Mouse (Mus musculus) neural tube, embryonic 13.5 days (tissue): Measurements from ENCODE around the gene Mapk12. TPM values are rescaled to one million over a fixed set of nuclear protein-coding genes. Genes with fewer than 3 reads are reported as not detected.

Experiments
- ATAC-seq: fragments of 200-750 bp; cut with Nextera tagmentation; 2 replicates; pipeline ENCODE4 v1.8.0; 2017; ENCODE audit warnings: low read depth, mild to moderate bottlenecking, moderate TSS enrichment, moderate library complexity
- H3K27ac ChIP-seq: fragments of 300-500 bp; sonication (generic); replicated peaks from 2 replicates; pipeline ENCODE4 v1.5.1; 2015; ENCODE audit warnings: moderate library complexity, mild to moderate bottlenecking, inconsistent platforms
- H3K27me3 ChIP-seq: fragments of 300-500 bp; sonication (generic); 2 replicates; pipeline ENCODE4 v1.6.1; 2015; ENCODE audit warnings: mild to moderate bottlenecking, inconsistent platforms
- H3K36me3 ChIP-seq: fragments of 300-500 bp; sonication (generic); 2 replicates; pipeline ENCODE4 v1.6.1; 2015; ENCODE audit warnings: mild to moderate bottlenecking, inconsistent platforms
- H3K4me1 ChIP-seq: fragments of 300-500 bp; sonication (generic); replicated peaks from 2 replicates; pipeline ENCODE4 v1.6.1; 2015; ENCODE audit warnings: inconsistent platforms
- H3K4me2 ChIP-seq: fragments of 300-500 bp; sonication (generic); 2 replicates; pipeline ENCODE4 v1.6.1; 2015; ENCODE audit warnings: inconsistent platforms, mild to moderate bottlenecking, moderate library complexity
- H3K4me3 ChIP-seq: fragments of 300-500 bp; sonication (generic); 2 replicates; pipeline ENCODE4 v1.5.1; 2015; ENCODE audit warnings: mild to moderate bottlenecking, inconsistent platforms
- H3K9ac ChIP-seq: fragments of 300-500 bp; sonication (generic); 2 replicates; pipeline ENCODE4 v1.6.1; 2015; ENCODE audit warnings: moderate library complexity, mild to moderate bottlenecking, inconsistent platforms
- H3K9me3 ChIP-seq: fragments of 300-500 bp; sonication (generic); 2 replicates; pipeline ENCODE4 v1.6.1; 2016; ENCODE audit warnings: inconsistent platforms
- WGBS: fragments of 180-500 bp; shearing (Covaris S2); methylation state at CpG from one replicate; pipeline ENCODE4 v1.1.7; 2015; 5-methylcytosine and 5-hydroxymethylcytosine counted together
- polyA plus RNA-seq: library from polyadenylated mRNA; unstranded; fragments of >200 nt; fragmentation: Nextera tagmentation; extraction: Ambion mirVana; gene quantifications from 2 replicates; pipeline ENCODE4 v1.2.1, GENCODE M21; 2015

Gene Mapk12
- polyA plus RNA-seq, result 6.7 and 7.0 TPM in 2 replicates

DNA sequence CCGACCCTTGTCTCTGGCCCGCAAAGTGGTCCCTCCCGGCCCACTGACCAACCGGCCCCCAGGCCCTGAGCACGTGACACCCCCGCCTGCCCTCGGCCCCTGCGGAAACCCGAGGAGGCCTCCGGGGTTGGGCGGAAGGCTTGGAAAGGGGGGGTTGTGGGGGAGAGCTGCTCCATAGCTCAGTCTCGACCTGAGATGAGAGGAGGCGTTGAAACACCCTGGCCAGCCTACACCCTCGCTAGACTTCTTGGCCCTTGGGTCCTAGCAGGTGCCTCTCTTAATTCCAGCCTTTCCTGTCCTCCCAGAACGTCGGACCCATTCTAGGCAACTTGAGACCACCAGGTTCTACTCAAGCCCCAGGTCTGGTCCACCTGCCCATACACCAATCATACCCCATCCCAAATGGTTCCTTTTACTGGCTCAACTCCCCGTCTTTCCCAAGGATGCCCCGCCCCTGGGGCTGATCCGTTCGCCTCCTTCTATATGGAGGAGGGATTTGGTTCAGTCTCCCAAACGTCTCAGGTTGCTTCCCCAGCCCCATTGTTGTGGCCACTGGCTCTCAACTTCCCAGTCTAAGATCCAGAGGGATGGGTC, at the start of gene Mapk12:
TSS of gene Mapk12 (minus strand) at position 45 of the 594 bp plus-strand sequence.
- Histone ChIP-seq H3K27ac (no peak within 1 kb of the TSS), H3K9me3 (no peaks in the 10 kb centered on the region), H3K4me1 (peaks cover 22% of the 10 kb centered on the region), H3K36me3 (peaks cover 33% of the 10 kb centered on the region), H3K27me3 (peaks cover 27% of the 10 kb centered on the region), H3K4me2 (peak within 1 kb of the TSS; percentile 95), H3K4me3 (peak within 1 kb of the TSS; percentile 47), H3K9ac (peak within 1 kb of the TSS; percentile 71)
- peak; percentile 57 for ATAC-seq
- under 1% methylated on average over 21 of the region's 21 CpGs for WGBS

DNA sequence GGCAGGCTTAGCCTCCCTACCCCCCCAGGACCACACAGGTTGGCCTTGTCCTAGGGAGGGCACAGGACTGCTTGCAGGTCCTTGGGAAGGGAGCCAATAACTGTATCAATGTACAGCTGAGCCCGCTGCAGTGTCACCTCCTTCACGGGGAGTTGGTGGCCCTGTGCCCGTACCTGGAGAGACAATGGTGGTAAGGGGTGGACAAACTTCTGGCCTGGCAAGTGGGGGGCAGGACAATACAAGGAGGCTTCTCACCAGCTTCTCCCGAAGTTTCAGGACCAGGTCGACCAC, 44.4 kb upstream of the Mapk12 start:
- Histone ChIP-seq H3K36me3 (peaks cover 63% of the 10 kb centered on the region), H3K4me3 (no peak overlapping the region), H3K27me3 (no peaks in the 10 kb centered on the region), H3K4me1 (peaks cover 42% of the 10 kb centered on the region), H3K4me2 (no peak overlapping the region), H3K9ac (no peak overlapping the region), H3K27ac (0 out of 2 replicates have a peak overlapping the region, but pooled peaks have one; percentile 28), H3K9me3 (no peaks in the 10 kb centered on the region)
- ATAC-seq, result no peak
- 87% methylated on average over 5 of the region's 5 CpGs for WGBS

DNA sequence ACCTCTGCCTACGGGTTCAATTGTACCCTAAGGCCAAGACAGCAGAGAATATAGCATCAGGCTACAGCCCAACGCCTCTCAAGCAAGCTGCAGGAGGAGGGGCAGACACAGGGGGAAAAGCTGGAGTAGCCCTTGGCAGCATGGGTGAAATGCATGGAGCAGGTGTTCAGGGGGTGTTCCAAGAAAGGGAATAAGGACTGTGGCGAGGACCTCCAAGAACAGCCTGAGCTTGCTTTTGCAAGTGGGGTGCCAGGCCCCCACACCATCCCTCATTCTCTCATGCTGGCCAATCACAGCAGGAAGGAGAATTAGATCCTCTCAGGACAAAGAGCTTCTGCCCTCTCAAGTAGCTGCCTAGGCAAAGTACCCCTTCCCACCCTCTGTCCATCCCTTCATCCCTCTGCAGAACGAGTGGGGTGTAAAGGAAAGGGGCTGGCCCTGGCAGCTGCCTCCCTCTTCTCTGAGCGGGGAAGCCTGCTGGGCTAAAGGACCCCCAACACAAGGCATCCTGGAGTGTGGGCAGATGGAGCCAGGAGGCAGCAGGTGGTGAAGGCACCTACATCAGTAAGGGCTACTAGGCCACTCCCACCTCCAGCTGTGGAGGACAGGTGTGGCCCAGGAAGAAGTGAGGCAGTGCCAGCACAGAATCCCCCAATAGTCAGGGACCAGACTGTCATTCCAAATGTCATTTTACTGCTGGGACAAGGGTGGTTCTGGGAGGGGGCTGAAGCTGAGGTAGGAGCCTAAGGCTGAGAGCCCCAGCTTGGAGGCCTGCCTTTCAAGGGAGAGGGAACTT, 43.8 kb upstream of the Mapk12 start:
- peaks cover 58% of the 10 kb centered on the region for H3K36me3 ChIP-seq
- no peak overlapping the region for H3K4me2 ChIP-seq
- no peaks in the 10 kb centered on the region for H3K27me3 ChIP-seq
- no peak overlapping the region for H3K4me3 ChIP-seq
- peaks cover 48% of the 10 kb centered on the region for H3K4me1 ChIP-seq
- 0 out of 2 replicates have a peak overlapping the region, but pooled peaks have one; percentile 8 for H3K9ac ChIP-seq
- ATAC-seq, result no peak
- no peaks in the 10 kb centered on the region for H3K9me3 ChIP-seq
- peak overlapping the region; percentile 33; the same call in 1 of the 2 replicates for H3K27ac ChIP-seq
- WGBS, result 48% methylated on average over 5 of the region's 5 CpGs

DNA sequence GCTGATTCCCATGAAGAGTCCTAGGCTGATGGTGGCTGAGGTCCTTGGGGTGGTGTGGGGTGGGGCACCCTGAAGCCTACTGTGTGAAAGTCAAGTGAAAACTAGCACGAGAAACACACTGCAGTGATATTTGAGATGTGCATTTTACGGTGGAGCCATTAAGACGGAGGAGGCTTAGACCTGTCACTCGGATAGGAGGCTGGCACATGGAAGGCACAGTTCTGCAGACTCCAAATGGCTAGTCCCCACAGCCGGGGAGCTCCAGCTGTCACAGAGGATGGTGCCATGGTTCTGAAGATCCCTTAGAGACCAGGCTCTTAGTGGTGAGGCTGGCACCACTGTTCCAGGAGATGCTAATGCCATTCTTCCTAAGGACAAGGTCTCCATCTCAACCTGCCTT, 42.3 kb upstream of the Mapk12 start:
- peak overlapping the region; percentile 46; the same call in 1 of the 2 replicates for H3K27ac ChIP-seq
- no peaks in the 10 kb centered on the region for H3K27me3 ChIP-seq
- no peak overlapping the region for H3K4me3 ChIP-seq
- no peak for ATAC-seq
- no peak overlapping the region; the same call in 1 of the 2 replicates for H3K9ac ChIP-seq
- no peak overlapping the region for H3K4me2 ChIP-seq
- WGBS, result 61% methylated on average over 5 of the region's 5 CpGs
- peaks cover 63% of the 10 kb centered on the region for H3K4me1 ChIP-seq
- no peaks in the 10 kb centered on the region for H3K9me3 ChIP-seq
- peaks cover 43% of the 10 kb centered on the region for H3K36me3 ChIP-seq

DNA sequence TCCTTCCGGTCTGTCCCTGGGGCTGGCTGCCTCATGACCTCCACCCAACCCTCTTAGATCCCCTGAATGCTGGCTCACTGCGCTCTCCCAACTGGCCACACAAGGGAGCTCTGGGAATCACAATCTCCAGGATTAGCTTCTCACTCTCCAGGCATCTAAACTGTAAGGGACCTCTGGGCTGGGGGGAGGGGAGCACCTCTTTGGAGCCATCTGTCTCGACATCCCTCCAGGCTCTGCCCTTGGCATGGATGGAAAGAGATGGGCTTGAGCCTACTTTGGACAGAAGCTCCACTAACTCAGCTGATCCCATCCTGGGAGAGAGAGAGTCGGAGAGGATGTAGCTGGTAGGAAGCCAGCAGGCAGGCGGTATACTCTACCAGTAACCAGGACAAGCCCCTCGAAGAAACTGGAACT, 41.8 kb upstream of the Mapk12 start:
- Histone ChIP-seq H3K27ac (peak overlapping the region; percentile 46; the same call in 1 of the 2 replicates), H3K4me3 (no peak overlapping the region), H3K9me3 (no peaks in the 10 kb centered on the region), H3K9ac (no peak overlapping the region; the same call in 1 of the 2 replicates), H3K36me3 (peaks cover 39% of the 10 kb centered on the region), H3K4me1 (peaks cover 68% of the 10 kb centered on the region), H3K27me3 (no peaks in the 10 kb centered on the region), H3K4me2 (no peak overlapping the region)
- ATAC-seq, result no peak
- 48% methylated on average over 6 of the region's 6 CpGs for WGBS

DNA sequence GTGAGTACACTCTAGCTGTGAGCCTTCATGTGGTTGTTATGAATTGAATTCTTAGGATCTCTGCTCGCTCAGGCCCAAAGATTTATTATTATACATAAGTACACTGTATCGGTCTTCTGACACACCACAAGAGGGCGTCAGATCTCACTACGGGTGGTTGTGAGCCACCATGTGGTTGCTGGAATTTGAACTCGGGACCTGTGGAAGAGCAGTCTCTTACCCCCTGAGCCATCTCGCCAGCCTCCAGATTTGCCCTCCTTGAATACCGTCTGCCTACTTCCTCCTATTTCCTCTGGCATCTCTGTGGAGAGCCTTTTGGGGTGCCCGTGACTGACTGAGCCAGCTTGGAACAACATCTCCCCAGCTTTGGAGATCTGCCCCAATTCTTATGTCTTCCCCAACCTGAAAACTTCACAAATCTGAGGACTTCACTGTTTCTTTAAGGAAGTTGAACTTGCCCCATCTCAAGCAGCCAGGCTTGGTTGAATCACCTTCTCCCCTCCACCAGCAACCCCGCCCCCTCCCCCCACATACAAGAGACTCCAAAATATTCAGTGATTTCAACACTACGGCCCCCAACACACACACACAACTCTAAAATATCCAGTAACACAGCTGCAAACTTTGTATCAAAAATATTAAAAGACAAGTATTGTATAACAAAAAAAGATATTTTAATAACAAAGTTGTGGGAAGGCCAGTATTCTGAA, 41.2 kb upstream of the Mapk12 start:
- H3K27me3 ChIP-seq, result no peaks in the 10 kb centered on the region
- peak overlapping the region; percentile 99 for H3K4me2 ChIP-seq
- peaks cover 74% of the 10 kb centered on the region for H3K4me1 ChIP-seq
- H3K9ac ChIP-seq, result no peak overlapping the region; the same call in 1 of the 2 replicates
- no peak for ATAC-seq
- H3K4me3 ChIP-seq, result peak overlapping the region; percentile 86; the same call in 1 of the 2 replicates
- peak overlapping the region; percentile 46 for H3K27ac ChIP-seq
- peaks cover 32% of the 10 kb centered on the region for H3K36me3 ChIP-seq
- WGBS, result 81% methylated on average over 10 of the region's 10 CpGs
- H3K9me3 ChIP-seq, result no peaks in the 10 kb centered on the region

DNA sequence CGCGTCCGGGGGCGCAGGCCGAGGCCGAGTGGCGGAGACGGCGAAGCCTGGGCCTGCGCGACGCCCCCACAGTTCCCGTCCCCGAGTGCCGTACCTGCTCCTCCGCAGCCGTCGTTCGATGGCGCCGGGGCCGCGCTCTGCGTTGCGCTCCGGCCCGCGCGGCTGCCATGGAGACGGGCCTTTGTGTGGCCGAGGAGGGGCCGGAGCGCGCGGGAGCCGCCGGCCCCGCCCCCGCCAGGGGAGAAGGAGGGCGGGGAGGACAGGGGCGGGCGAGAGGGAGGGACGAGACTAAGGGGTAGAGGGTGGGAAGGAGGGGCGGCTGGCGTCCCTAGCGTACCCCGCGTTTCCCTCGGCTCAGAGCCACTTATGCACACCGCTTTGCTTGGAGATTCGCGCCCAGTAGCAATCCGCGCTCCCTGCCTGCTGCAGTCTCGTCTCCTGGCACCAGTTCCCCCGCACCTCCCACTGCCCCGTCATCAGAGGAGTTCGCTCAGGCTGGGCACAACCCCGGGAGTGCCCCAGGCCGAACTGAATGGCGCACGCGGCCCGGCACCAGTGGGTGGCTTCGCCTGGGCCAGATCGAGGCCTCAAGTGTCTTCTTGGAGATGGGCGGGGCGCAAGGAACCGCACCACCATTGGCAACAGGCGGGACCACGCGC, 40.2 kb upstream of the Mapk12 start, which contains the start of gene Plxnb2:
TSS of gene Plxnb2 (minus strand) at position 218 of the 659 bp plus-strand sequence.
- ATAC-seq, result peak; percentile 89
- H3K27ac ChIP-seq, result peak within 1 kb of the TSS; percentile 96

DNA sequence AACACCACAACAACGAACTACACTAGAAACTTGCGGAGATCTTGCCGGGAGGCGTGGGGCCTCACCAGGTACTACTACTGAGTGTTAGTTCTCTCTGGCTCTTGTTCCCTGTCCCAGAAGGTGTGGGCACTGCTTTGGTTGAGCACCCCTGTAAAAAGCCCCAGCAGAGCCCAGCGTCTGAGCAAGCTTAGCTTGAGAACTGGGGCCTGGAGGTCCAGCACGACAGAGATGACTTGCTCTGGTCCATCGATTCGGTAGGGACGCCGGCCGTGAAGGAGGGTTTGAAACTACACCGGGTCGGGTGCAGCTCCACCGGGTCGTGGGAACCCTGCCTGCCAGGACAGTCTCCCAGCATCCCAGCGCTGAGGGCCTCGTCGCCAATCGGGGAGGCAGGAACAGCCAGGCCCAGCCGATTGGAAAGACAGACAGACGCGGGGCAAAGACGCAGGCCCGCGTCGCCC, 39.6 kb upstream of the Mapk12 start:
- peak overlapping the region; percentile 99 for H3K9ac ChIP-seq
- under 1% methylated on average over 26 of the region's 26 CpGs for WGBS
- H3K9me3 ChIP-seq, result no peaks in the 10 kb centered on the region
- H3K27ac ChIP-seq, result peak overlapping the region; percentile 96
- ATAC-seq, result peak; percentile 8
- H3K36me3 ChIP-seq, result peaks cover 16% of the 10 kb centered on the region; the same call in 1 of the 2 replicates
- peak overlapping the region; percentile 86 for H3K4me3 ChIP-seq
- peaks cover 90% of the 10 kb centered on the region for H3K4me1 ChIP-seq
- H3K27me3 ChIP-seq, result no peaks in the 10 kb centered on the region
- H3K4me2 ChIP-seq, result peak overlapping the region; percentile 99

More for the DNA sequence above, 40.2 kb upstream of the Mapk12 start, which contains the start of gene Plxnb2:
- H3K27me3 ChIP-seq, result no peaks in the 10 kb centered on the region
- H3K9me3 ChIP-seq, result no peaks in the 10 kb centered on the region
- peak within 1 kb of the TSS; percentile 99 for H3K9ac ChIP-seq
- WGBS, result under 1% methylated on average over 53 of the region's 72 CpGs
- peak within 1 kb of the TSS; percentile 86 for H3K4me3 ChIP-seq
- peaks cover 84% of the 10 kb centered on the region for H3K4me1 ChIP-seq
- H3K4me2 ChIP-seq, result peak within 1 kb of the TSS; percentile 99
- peaks cover 22% of the 10 kb centered on the region for H3K36me3 ChIP-seq

DNA sequence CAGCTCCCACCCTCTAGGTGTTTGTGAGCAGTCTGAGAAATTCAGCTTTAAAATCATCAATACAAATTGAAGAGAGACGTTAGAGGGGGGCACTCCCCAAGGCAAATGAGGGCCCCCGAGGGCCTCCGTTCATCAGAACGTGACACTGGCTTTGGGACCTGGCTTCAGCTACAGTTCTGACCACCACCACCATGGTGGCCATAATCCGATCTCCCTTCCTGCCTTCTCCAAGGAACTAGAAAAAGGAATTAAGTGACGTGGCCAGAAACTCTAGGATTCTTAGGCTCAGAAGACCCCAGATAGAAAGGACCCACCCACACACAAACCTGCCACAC, 39.1 kb upstream of the Mapk12 start:
- 6% methylated on average over 6 of the region's 6 CpGs for WGBS
- ATAC-seq, result no peak
- Histone ChIP-seq H3K4me3 (peak overlapping the region; percentile 86), H3K27ac (peak overlapping the region; percentile 96), H3K4me2 (peak overlapping the region; percentile 99), H3K27me3 (no peaks in the 10 kb centered on the region), H3K9me3 (no peaks in the 10 kb centered on the region), H3K9ac (peak overlapping the region; percentile 99), H3K36me3 (peaks cover 11% of the 10 kb centered on the region; the same call in 1 of the 2 replicates), H3K4me1 (peaks cover 91% of the 10 kb centered on the region)

DNA sequence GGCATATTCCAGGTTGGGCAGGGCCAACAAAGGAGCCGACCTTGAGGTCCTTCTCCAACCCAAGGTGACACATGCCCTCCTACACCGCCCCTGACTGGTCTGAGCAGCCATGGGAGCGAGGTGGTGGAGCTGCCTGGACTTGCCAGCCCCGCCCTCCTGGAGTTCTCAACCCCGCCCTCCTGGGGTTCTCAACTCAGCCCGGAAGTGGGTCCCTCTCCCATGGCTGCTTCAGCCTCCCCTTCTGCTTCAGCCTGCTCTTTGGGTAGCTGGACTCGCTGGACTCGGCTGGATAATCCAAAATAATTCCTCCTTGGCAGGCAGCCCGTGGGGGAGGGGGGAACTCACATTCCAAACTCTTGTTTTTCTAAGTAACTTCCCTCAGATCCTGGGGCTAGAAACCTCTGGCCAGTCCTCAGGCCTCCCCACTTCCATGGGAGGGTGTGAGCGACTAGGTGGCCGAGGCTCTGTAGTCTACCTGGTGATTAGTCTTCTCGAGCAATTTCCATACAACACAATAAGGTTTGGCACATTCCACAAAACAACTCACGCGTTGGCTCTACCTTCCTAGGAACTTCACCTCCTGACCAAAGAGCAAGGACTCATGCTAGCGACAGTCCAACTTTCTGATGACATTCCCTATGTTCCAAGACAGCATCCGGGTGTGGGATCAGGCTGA, 38.6 kb upstream of the Mapk12 start:
- Histone ChIP-seq H3K27ac (peak overlapping the region; percentile 96), H3K9ac (peak overlapping the region; percentile 99), H3K4me2 (peak overlapping the region; percentile 99), H3K4me1 (peaks cover 91% of the 10 kb centered on the region), H3K36me3 (peaks cover 6% of the 10 kb centered on the region; the same call in 1 of the 2 replicates), H3K27me3 (no peaks in the 10 kb centered on the region), H3K9me3 (no peaks in the 10 kb centered on the region), H3K4me3 (peak overlapping the region; percentile 86)
- 6% methylated on average over 16 of the region's 16 CpGs for WGBS
- ATAC-seq, result no peak

DNA sequence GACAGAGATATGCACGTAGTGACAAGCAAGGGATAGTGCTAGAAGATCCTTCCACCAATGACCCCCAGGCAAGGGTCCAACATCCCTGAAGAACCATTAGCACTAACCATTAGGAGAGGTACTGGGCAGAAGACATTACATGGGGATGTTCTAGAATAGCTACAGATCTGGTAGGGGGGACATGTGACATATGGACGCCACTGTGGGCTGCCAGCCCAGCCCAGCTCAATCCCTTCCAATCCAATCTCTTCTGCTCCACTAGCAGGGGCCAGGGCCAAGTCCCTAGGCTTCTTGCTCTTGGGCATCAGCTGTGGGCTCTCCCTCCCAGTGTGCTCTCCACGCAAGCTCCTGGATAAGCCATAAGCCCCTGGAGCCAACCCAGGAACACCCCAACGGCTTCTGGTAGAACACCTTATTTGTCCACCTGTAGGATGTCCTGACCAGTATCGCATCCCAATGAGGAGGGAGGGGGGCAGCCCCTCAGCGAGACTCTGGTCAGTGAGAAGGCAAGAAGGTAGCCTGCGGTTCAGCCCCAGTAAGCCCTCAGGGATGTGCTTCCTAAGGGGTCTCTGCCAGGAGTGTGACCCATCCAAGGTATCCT, 37.9 kb upstream of the Mapk12 start:
- Histone ChIP-seq H3K27me3 (no peaks in the 10 kb centered on the region), H3K27ac (peak overlapping the region; percentile 96), H3K4me1 (peaks cover 91% of the 10 kb centered on the region), H3K9ac (peak overlapping the region; percentile 99), H3K36me3 (no peaks in the 10 kb centered on the region), H3K9me3 (no peaks in the 10 kb centered on the region), H3K4me2 (peak overlapping the region; percentile 99), H3K4me3 (peak overlapping the region; percentile 86)
- ATAC-seq, result no peak
- WGBS, result 74% methylated on average over 7 of the region's 7 CpGs
